Mouse (Mus musculus) myocyte (in vitro differentiated cells): ENCODE data around the gene Qars.

Experiments
- E2F4 ChIP-seq: IDR thresholded peaks from one replicate; pipeline ENCODE4 v1.6.1; 2011; ENCODE audit warnings: mild to moderate bottlenecking, control low read depth, moderate library complexity; ENCODE audit not compliant: insufficient read depth
- MYOG ChIP-seq, 3 experiments: IDR thresholded peaks; one replicate each; pipeline ENCODE4 v1.6.1; 2011; ENCODE audit warnings: control low read depth in 2 of 3, low read depth in 2 of 3, mild to moderate bottlenecking in 2 of 3; ENCODE audit not compliant: insufficient read length in 2 of 3, control insufficient read depth in 1 of 3, insufficient read depth in 1 of 3
- POLR2A ChIP-seq: IDR thresholded peaks from one replicate; pipeline ENCODE4 v1.6.1; 2011; ENCODE audit warnings: low read depth, mild to moderate bottlenecking, control low read depth, moderate library complexity; ENCODE audit not compliant: insufficient read length
- POLR2AphosphoS2 ChIP-seq: IDR thresholded peaks from one replicate; pipeline ENCODE4 v1.6.1; 2011; ENCODE audit warnings: low read depth, control low read depth; ENCODE audit not compliant: insufficient read length
- USF1 ChIP-seq: IDR thresholded peaks from one replicate; pipeline ENCODE4 v1.6.1; 2011; ENCODE audit warnings: low read depth, mild to moderate bottlenecking, control low read depth, moderate library complexity

- no peak for TF ChIP-seq USF1
- peak in 2 of 3 experiments; percentile 10 to 20 for TF ChIP-seq MYOG (IDR thresholded peaks at IDR 0.05; ENCODE audit: control insufficient read depth in 1 of 3, insufficient read depth in 1 of 3, insufficient read length in 2 of 3, low read depth in 2 of 3)
- peak; percentile 46 for TF ChIP-seq POLR2AphosphoS2
- no peak for TF ChIP-seq POLR2A
- TF ChIP-seq E2F4: no peak
These were observed 9.9 kb downstream of the Qars start for GRCm38 (mm10) chr9:108517253-108517930.
